Mouse (Mus musculus): ENCODE data around the gene Parvb.
"Not testable (repeated sequence)": the region's sequence is repeated elsewhere in the genome, so short reads cannot be mapped to it uniquely, and the experiment has no call there.

Parvb gene

DNA sequence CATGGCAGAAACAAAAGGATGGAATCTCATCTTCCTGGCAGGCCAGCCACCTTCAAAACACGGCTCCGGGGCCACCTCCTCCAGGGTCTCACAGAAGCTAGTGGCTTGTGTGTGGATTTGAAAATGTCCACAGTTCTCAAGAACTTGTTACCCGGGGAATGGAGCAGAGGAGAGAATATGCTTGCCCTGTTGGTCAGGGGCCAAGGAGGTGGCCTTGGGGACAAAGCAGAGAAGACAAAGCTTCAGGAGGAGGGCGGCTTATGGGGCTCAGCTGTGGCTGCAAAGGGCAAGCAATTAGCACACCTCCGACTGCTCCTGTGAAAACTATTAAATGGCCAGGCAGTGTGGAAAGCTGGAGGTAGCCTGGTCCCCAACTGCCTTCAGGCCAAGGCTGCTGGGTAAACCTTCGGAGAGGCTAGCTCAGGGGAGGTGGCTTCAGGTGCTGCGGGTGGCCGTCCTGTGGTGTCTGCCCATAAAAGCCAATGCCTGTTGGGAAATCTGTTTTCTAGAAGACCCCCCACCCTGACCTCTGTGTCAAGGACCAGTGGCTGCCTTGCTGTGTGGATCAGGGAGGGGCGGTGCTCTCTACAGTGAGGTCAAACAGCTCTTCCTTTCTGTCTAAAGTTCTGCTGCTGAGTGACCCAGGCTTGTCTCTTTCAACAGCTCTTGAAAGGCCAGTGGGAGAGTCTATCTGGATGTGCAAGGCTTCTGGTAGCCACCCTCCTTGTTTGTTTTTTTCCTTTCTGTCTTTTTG is 26.9 kb downstream of the Parvb start:
- DNase-seq: no peak

DNA sequence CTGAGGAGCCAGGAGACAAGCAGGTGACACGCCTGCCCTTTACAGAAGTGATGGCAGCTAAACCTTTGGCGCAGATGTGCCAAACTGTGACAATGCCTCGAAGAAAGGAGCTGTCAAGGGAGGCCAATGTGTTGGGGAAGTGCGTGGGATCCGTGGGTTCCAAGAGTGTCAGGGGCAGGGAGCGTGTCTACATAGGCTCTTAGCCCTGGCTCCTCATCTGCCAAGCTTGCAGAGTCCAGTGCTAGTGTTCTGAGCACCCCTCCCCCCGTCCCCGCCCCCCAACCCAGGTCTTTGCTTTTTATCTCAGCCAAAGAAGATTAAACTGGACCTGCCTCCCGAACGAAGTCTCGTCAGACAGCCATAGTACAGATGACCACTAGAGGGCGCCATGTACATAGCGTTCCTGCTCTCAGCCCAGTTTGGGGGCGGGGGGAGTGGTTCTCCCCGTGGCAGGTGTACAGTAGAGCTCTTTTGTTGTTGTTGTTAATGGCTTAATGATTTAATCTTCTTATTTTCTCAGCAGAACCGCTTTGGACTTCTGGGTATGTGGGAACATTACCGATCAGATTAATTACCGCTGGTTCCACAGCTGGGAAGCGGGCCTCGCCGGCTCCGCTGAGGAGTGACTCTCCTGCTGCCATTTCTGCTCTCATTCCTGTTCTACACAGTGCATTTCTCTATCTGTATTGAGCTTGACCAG is 28.4 kb downstream of the Parvb start:
- DNase-seq: peak; percentile 79

DNA sequence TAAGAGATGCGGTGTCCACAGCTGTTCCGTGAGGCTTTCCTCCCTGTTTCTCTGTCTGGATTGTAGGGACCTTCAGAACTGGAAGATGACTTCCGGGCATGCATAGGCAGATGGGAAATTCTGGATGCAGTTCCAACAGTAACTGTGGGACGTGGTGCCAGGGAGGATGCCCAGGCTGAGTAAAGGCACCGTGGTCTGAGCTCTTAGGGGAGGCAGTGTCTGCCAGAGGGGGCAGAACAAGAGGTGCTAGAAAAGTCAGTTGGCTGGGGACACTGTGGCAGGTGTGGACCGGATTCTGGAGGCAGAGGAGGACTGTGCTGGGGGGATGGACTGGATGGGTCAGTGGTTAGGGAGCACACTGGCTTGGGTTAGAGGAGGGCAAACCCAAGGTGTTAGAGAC is 30.8 kb downstream of the Parvb start:
- no peak for DNase-seq

DNA sequence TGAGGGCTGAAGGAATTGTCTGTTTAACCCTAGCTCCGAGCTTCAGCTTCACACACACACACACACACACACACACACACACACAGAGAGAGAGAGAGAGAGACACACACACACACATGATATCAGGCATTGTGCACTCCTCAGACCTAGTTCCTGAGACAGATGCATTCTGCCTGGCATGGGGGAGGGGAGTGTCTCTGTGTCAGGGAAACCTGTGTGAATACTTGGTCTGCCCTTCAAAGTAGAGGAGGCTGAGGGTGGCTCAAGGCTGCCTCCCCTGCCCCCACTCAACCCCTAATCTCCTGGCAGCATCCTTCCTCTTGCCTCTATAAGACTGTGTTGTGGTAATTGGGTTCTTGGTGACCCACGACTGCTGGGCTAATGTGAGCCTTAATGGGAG is 31.7 kb downstream of the Parvb start:
- DNase-seq: no peak

DNA sequence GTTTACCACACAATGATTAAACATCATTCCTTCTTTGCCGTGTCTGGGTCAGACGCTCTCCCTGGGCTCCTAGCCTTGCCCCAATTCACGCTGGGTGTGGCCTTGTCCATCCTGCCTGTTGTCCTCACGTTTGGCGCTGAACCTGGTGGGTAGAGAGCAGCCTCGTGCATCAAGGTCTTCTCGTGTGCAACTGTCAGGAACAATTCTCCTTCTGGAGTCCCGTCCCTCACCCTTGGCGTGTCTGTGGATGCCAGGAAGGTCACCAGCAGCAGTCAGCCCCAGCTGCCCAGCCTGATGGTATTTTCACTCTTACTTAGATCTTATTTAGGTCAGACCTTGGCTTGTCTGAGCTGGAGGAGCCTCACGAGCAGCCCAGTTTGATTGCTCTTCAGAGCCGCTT is 33.3 kb downstream of the Parvb start:
- no peak for DNase-seq

DNA sequence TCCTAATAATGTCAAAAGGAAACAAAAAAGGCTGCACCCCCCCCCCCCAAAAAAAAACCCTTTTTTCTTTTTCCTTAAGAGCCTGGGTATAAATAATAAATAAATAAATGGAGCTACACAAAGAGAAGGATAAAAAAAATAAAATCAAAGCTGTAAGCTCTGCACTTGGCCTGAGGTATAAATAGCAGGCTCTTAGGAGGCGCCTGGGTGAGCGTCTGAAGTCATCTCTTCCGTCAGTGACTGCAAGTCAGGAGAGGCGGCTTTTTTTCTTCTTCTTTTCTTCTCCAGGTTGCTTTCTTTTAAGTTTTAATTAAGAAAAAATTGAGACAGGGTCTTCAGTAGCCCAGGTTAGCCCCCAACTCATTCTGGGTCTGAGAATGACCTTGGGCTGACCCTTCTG is 34.4 kb downstream of the Parvb start:
- DNase-seq: no peak

DNA sequence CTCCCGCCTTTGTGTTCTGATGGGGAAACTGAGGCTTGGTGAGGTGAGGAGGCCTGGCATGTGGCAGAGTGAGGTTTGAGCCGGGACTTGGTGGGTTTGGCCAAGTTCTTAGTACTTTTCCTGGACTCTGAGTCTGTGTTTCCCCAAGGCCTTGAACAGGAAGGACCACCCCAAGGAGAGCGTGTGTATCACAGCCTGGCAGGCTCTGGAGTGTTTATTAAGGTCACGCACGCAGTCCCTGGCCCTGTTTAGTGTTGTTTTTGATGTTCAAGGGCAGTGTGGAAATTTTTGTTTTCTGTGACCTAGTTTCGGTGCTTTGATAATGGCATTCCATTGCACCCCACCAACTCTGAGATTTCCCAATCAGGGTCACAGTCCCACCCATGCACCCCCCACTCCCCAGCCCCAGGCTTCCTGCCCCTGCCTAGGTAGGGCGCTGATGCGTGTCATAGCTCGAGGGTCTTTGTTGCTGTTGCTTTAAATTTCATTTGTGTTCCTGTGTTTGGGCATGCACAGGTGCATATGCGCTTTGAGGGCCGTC is 35.9 kb downstream of the Parvb start:
- no peak for DNase-seq

DNA sequence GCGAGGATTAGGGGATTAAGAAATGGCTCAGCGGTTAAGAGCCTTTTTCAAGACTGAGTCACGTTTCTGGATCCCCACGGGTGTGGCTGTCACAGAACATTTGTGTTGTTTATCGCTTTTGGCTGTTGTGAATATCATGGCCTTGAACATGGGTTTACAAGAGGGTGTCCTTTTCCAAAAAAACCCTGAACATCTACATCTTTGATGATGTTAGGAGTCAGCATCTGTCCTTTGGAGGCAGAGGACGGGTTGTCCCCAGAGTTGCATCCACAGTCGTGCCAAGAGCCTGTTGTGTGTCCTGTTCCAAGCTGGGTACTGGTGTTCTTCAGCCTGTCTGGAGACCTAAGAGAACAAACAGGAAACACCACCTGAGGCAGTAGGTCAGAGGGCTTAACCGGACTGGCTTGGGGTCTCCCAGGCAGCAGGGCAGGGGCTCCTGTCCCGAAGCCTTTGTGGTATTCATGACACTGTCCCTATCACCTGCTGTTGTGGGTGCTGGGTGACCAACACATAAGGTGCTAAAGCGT is 37.3 kb downstream of the Parvb start:
- no peak for DNase-seq

DNA sequence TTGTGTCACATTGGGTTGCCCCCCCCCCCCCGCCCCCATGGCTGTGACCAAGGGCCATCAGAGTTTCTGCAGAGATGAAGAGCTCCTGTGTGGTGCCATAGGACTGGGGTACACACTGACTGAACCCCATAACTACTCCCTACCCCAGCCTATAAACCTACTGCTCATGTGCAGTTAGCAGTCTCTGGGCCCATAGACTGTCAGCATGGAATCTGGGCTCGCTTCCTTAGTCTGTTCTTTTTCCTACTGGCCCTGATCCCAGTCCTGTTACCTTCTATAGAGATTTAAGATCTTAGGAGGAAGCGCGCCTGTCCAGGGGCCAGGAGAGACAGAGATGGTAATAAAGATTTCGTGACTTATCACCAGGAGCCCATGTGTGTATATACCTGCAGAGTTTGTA is 38.2 kb downstream of the Parvb start:
- no peak for DNase-seq

DNA sequence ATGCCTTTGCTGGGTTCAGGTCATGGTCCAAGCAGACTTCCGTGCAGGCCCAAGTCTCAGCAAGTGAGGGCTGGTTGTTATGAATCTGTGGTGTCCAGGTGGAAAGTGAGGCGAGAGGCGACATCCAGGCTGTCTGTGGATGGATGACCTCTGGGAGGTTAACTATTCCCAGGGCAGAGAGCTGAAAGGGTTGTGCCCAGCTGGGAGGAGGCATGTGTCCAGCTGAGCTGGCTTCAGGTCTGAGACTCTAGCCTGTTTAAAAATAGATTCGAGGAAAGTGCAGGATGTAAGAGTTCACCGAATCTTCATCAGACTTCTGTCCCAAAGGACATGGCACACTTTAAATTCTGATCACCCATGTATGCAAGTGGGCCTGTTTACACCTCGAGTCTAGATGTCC is 38.6 kb downstream of the Parvb start:
- DNase-seq: no peak

DNA sequence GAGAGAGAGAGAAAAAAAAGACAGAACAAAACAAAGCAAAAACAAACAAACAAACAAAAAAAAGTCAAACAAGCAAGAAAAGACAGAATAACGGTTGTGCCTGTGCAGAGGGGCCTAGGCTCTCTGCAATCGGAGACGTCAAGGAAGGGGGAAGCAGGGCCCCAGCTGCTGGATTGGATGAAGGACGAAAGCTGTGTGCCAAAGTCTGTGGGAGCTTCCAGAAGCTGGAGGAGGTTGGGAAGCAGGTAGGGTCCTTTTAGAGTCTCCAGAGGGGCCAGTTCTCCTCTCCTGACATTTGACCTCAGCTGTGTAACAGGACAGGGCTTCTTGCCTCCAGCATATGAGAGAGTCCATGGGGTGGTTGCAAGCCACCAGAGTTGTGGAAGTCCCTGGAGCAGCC is 44.2 kb downstream of the Parvb start:
- DNase-seq: no peak

DNA sequence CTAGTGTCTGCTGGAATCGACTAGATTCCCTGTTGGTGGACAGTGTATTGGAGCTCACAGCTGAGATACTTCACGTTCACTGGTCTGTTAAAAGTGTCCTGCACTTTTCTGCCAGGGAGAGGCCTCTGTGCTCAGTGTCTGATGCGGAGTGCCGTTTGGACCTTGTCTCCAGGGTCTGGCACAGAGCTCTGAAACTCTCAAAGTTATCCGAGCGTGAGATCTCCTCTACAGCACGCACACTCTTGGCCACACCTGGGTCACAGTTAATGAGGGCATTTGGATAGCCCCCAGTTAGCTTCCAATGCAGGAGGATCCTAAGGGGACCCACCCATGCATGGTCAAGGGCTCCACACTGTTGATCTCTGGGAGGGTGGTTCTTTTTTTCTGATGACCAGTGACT is 46.2 kb downstream of the Parvb start:
- DNase-seq: no peak

DNA sequence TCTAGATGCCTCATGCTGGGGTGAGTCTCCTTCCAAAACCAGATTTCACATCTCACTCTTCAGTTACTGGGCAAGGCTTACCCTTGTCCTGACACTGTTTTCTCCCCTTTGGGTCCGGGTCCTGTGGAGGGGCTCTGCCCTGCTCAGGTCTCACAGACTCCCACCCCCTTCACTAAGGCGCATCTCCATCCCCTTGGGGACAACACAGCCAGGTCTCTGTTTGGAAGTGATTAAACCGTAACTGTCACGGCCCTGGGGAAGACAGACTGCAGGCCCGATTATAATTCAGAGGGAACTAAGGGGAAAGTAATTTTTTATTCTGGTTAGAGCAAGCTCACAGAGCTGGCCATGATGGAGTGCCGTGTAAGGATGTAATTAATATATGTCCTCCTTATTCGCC is 46.8 kb downstream of the Parvb start:
- no peak for DNase-seq

DNA sequence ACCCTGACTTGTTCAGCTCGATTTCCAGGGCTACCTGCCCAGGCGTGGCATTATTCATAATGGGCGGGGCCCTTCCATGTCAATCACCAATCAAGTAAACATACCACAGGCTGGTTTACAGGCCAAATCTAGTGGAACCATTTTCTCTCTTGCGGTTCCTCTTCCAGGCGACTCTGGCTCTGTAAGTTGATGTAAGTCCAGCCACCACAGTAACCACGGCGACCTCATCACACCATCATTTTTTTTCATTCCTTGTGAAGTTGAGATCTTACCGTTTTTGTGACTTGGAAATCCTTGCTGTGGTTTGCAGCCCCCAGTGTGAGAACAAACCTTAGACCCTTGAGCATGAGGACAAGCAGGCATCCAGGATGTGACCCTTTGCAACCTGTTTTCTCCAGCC is 48.5 kb downstream of the Parvb start:
- no peak for DNase-seq

DNA sequence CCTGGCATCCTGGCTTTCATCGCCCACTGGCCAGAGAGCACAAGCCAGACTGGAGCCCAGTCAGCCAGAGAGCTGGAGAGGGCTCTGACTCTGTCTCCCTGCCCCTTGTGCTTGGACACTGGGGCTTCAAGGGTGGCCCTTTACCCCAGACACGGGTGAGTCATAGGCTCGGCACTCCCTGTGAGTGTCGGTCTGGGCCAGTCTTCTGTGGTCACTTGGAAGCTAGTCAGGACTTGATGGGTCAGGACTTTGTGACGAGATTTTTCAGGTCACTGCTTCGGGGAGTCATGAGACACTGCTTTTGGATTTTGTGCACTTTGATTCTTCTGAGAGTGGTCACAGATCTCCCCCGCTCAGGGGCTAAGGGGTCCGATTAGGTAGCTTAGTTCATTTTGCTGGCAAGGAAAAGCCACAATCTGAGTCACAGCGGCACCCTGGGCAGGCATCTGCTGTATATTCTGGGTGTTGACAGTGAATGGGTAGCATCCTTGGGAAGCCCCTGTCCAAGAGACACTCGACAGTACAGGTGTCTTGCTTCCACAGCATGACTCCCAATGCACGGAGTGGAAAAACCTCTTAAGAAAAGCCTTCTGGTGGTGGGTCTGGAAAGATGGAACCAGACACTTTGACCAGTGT is 49.0 kb downstream of the Parvb start:
- DNase-seq: no peak

DNA sequence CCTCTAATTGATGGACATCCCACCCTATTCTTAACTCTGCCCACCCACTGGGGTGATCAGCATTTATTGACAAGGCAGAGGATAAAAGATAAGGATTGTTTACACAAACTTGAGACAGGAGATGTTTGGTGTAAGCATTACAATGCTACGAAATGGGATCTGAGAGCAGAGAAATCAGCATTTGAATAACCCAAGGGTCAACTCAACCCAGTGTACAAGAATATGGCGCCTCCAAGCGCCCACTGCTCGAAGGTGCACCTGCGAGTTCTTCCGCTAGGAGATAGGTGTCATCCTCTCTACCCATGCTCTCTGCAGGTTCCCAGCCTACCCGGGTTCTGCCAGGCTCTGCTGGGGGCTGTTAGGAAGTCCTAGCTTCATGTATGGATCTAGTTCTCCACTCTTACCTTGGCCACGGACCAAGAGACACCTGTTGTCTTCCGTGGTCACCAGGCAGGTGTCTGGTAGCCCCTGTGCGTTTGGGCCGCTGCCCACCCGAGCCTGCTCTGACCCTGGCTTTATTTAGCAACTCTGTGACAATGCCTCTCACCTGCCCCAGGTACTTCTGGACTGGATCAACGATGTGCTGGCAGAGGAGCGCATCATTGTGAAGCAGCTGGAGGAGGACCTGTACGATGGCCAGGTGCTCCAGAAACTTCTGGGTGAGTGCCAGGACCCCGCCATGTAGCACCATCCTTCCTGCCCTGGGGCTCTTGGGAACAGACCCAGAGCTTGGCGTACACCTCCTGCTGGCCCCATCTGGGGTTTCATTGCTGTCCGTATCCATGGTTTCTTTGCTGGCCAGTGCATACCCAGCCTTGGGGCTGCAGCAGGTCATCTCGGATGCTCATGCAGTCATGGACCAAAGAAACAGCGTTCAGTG is 50.6 kb downstream of the Parvb start:
- DNase-seq: no peak

DNA sequence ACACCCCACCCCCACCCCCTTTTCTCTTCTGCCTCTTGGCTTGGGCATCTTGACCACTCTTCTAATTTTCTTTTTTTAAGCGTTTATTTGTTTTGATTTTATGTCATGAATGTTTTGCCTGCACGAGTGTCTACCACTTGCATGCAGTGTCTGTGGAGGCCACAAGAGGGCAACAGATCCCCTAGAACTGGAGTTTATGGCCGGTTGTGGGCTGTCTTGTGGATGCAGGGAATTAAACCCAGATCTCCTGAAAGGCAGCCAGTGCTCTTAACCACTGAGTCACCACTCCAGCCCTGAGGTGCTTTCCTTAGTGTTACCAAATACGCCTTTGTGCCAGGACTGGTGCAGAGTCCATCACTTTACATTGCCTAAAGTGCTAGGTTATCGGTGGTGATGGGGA is 52.2 kb downstream of the Parvb start:
- no peak for DNase-seq

DNA sequence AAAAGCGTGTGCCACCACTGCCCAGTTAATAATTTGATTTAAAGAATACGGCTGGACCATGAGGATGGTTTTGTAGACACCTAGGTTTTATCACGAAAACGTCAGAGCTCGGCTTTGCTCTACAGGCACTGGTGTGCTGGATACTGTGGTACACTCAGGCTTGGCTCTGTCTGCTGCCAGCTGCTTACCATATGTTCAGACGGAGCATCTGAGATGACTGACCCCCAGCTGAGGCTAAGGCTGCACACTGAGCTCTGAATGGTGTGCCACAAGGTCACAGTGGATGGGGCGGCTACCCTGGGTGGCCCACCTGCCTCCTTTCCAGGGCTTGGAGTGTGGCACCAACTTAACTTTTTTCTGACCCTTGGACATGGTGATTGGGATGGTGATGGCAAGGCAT is 53.6 kb downstream of the Parvb start:
- DNase-seq: no peak

DNA sequence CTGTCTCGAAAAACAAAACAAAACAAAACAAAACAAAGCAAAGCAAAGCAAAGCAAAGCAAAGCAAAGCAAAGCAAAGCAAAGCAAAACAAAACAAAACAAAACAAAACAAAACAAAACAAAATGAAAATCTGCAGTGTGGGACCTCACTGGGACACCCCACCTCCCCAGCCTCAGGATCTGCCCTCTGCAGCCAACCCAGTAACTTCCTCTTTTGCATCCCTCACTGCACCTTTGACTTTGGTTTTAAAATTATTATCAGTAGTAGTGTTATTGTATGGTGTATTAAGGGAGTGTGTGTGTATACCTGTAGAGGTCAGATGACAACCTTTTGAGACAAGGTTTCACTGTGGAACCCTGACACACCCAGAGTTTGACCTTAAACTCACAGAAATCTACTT is 57.1 kb downstream of the Parvb start:
- not testable (repeated sequence) for DNase-seq

DNA sequence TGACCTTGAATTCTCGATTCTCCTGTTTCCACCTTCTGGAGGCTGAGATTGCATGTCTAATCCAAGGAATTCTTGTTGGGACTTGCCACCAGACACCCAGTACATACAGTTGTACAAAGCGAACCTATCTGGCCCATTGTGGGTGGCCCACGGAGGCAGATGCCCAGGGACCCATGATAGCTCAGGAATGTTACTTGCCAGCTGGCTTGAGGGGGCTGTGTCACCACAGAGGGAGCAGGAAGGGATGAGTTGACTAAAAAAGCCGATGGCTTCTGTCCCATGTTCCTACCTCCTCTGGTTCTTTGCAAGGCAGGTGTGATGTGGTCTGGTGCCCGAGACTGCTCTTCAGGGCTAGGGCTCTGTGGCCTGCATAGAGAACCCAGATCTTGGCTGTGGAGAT is 59.3 kb downstream of the Parvb start:
- DNase-seq: no peak

DNA sequence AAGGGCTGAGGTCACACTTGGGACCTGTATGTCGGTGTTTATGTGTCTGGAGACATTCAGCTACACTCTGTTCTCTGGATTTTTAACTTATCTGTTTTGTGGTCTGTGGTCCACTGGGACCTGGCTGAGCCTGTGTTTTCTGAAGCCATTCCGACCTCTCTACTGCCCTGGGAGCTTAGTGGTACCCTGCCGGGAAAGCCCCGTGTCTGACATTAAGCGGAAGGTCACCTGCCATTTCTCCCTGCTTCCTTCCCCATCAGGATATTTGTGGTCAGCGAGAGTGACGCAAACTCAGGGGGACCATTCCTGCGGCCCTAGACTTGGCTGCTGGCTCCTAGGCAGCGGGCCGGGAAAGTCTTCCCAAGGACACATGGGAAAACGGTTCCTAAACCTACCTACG is 61.7 kb downstream of the Parvb start:
- no peak for DNase-seq

DNA sequence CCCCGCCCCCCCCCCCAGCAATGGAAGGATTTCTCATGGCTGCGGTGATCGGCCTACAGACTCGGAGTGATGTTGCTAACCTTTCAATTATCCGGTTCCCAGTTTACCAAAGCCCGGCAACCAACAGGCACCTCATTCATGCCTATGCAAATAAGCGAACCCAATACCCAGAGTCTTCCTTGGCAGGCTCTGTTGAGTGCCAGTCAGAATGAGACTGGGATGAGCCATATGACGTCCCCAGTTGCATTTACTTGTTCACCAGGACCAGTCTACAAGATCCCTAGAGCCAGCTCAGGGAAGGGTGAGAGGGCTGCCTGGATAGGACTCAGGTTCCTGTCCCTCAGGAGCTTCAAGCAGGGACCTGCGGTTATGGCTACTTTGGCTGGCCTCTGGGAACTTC is 62.5 kb downstream of the Parvb start:
- DNase-seq: no peak

DNA sequence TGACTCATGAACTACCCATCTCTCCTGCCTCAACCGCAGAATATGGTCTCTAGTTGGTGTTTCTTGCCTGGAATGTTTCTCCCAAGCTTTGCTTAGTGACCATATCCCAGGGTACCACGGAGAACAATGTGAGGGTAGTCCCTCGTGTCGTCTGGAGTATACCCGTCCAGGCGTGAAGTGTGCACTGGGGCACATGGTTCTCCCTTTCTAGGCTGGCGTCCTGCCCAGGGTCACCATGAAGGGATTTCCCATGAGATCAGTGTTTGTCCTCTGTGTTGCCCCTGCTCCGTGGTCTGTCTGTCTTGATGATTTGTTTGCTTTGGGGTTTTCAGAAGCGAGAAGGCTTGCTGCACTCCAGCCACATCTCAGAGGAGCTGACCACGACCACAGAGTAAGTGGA is 63.4 kb downstream of the Parvb start:
- no peak for DNase-seq

Data from right cerebral cortex, postnatal 25 days (tissue).